Mouse (Mus musculus): ENCODE data around the gene Cenpq.
A peak's percentile ranks its signal among the peaks of the same experiment; 100 is the strongest.

Gene Cenpq

DNA sequence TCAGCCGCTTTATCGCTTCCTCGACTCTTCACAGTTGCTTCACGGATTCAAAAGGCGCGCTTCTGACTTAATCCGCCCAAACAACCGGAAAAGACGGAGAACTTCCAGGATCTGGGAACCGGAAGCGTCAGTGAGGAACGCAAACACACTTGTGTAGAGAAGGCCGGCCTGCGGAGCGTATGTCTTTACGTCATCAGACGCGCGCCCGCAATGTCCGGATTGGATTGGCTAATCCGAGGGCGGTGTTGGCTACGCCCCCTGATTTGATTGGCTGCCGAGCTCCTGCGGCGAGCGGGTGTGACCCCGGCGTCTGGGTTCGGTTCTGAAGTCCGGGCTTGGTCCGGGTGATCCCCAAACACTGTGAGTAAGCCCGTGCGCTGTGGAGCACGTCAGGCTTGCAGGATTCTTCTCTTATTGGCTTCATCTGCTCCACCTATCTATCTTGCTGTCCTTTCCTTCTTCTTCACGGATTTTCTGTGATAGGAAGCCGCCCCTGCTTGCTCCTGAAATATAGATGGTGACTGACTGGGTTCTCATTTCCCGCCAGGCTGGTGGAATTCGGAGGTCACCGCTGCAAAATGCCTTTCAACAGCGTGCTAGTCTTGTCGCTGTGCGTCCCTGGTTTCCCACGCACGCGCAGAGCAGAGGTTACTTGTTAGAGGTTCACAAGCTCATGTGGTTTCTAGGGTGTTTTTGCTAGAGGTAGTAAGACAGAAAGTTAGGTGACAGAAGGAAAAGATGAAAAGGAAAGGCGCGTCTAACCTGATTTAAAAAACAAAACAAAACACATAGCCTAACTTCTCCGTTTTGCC, at the start of gene Cenpq, which contains the start of gene Mut:
Gene Cenpq, minus strand, starts transcription at position 628 of the 812 bp plus-strand sequence.
Gene Mut, plus strand, starts transcription at position 266 of the 812 bp plus-strand sequence.
- DNase-seq (ENCODE audit: low spot score in 2 of 2), result peak; percentile 98 to 99

DNA sequence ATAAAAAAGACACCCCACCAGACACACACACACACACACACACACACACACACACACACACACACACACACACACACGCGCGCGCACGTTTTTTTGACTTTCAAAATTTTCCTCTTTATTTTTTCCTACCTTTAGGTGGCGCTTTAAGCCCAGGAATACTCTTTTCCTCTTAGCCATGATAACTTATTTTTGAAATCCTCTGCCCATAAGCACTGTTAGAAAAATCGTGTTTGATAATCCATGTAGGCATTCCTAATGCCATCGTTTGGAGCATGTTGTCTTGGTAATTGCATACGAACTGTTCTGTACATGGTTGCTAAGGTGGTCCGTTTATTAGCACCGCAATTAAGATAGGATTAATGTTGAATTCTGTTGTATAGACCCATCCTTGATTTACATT, 43.1 kb upstream of the Cenpq start:
- no peak for DNase-seq (ENCODE audit: low spot score in 2 of 2)

DNA sequence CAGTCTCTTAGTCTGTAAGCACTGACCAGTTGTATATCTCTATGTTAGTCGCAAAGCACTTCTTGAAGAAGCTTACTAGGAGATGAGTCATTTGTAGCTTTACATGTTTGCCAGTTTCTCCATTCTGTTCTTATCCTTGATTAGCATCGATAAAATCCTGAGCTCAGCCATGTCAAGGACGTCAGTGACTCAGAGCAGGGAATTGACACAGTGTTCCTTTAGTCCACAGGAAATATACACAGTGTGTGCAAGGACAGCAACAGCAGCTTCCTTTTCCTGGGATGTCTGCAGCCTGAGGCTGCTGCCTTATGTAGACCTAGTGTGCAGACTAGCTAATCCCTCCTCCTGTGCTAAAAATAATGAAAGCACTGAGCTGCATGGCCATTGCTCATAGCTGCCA, 13.7 kb upstream of the Cenpq start:
- no peak for DNase-seq (ENCODE audit: low spot score in 2 of 2)

DNA sequence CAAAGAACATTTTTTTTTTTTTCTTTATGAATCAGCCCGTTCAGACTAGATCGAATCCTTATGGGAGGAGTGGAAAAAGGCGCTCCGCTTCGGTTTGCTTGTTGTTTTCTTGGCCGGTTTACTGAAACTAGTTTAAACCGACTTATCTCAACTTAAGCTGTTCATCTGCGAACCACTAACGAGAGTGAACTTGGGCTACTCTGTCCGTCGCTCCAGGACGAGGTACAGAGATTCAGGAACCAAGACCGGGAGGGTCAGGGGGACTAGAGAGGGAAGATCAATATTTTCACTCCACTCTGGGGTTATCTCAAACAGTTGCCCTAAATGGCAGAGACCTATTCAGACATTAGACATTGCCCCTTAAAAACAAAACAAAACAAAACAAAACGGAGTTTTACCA, 862 bp downstream of the Cenpq start:
- no peak for DNase-seq (ENCODE audit: low spot score in 2 of 2)

DNA sequence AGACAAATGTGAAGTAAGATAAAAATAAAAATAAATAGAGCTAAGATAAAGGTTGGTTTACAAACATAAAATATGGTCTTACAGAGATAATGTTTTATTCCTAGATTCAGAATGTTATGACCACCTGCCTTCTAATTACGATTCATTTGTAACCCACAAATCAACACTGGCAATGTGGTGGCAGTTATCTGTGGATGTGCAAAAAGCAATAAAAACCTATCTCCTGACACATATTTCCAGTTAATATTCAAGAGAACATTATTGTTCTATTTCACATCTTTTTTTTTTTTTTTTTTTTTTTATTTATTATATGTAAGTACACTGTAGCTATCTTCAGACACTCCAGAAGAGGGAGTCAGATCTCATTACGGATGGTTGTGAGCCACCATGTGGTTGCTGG, 19.3 kb downstream of the Cenpq start:
- no peak for DNase-seq (ENCODE audit: low spot score in 2 of 2)

DNA sequence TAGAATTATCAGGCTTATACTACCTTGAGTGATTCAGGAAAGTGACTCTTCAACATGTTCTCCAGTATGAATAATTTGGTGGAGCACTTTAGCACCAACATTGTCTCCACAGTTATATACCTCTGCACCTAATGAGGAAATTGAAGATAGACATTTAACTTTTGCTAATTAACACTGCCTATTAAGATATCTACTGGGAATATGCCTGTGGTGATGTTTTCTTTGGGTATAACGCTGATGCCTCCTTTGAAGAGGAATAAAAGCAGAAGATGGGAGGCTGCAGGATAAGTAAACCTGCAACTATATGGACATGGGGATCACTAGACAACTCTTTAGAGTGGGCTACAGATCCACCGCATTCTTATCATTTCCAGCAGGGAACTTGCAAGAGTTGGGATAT, 20.6 kb downstream of the Cenpq start, which contains the start of gene Glyatl3:
Gene Glyatl3, minus strand, starts transcription at position 101 of the 400 bp plus-strand sequence.
- no peak for DNase-seq (ENCODE audit: low spot score in 2 of 2)

DNA sequence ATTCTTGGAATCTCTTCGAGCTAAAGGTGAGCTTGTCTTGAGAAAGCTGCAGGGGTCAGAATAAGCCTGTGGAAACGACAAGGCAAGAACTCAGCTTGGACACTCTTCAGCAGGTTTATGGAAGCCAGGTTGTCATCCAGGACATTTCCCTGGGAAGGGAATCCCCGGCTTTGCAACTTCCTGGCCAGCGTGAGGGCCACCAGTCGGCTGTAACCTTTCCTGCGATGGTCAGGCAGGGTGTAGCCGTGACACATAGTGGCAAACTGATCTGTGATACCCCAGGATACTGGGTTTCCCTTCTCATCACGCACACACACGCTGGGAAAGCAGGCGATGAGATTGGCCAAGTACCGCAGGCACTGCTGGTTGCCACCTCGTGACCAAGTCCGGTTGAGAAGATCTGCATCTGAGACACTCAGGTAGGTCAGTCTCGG, 30.1 kb downstream of the Cenpq start:
- DNase-seq (ENCODE audit: low spot score in 2 of 2), result no peak

DNA sequence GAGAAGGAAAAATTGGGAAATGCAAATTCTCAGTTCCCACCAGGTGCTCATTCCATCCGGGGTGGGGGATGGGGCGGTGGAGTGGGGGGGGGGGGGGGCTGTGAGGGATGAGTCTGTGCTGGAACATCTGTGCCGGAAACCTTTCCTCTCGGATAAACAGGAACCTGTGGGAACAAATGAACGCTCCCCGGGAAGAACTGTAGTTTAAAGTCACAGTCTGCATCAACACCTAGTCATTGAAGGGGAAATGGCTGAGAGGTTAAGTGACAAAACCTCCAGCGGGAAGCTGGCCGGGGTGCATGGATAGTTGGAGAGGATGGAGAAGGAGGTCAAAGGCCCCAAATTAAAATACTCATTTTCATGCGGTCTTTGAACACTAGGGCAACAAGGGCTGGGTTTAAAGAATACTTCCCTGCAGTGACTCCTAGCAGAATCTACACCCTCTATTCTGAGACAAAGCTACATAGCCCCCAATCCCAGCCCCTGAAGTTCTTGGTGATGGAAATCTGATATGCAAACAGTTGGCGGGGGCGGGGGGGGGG, 30.7 kb downstream of the Cenpq start:
- DNase-seq (ENCODE audit: low spot score in 2 of 2), result no peak

DNA sequence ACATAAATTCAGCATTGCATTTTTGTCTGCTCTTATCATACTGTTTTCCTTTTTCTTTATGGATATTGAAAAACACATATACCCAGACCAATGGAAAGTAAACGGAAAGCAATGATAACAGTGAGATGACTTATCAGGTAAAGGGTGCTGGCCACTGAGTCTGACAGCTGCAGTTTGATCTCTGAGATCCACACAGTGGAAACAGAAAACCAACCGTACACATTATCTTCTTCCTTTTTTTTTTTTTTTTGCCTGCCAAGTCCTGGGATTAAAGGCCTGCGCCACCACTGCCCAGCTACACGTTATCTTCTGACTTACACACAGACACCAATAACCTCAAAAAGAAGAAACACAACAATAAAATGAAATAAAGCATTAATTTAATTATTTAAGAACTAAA, 31.5 kb downstream of the Cenpq start:
- DNase-seq (ENCODE audit: low spot score in 2 of 2), result no peak

DNA sequence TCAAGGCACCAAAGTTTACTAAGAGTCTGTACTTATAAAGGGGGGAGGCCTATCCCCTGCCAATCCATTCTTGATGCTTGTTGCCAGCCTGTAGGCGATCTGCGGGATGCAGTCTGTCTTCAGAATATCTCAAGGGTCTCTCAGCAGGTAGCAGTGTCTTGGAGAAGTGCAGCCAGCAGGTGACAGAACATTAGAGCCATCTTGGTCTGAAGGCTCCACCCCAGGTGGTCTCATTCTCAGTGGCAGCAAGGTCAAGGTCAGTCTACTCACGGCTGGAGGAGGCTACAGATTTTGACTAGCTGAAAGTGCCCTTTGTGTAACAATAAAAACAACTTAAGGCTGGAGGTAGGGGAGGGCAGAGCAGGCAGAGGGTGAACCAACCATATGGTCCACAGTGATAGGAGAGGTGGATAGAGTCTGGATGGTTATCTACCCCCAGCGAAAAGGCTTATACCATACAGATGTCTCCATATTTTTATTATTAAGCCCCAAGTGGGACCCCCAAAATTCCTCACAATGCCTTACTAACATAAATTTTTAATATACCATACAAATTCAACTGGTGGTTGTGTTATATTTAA, 35.0 kb downstream of the Cenpq start:
- no peak for DNase-seq (ENCODE audit: low spot score in 2 of 2)

DNA sequence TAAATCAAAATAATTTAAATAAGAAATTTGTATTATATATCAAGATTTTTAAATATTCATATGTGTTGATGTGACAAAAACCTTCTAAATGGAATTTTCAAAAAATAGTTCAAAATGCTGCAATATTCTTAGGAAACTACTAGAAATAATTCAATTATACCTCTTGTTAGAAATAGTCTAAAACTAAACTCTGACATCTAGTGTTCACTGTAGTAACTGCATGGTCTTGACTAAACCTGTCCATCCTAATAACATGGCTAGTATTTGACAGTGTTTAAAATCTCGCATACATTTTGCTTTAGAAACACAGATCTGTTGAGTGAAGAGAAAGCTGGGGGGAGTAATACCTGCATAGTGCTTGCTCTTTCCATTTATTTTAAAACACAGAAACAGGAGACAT, 38.0 kb downstream of the Cenpq start:
- no peak for DNase-seq (ENCODE audit: low spot score in 2 of 2)

DNA sequence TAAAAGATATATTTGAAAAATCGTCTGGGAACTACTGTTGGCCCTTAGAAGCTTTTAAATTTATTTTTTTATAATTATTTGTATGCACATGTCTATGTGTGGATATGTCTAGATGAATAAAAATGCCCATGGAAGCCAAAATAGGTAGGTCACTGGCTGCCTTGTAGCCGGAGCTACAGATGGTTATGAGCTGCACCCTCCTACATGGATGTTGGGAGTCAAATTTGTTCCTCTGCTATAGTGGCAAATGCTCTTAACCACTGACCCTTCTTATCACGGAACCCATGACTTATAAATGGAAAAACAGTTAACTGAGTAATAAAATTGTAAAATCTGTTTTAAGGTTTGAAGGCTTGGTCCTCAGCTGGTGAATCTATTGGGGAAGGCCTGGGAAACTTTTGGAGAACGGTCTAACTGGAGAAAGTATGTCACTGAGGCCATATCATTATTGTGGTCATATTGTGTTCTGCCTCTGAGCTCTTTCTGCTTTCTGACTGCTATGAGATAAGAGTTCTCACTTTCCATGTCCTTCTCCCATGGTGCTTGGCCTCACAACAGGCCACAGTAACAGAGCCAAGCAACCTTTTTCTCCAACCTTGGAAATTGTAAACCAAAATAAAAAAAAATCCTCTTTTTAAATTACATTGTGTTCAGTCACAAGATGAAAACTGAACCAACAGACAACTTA, 46.9 kb downstream of the Cenpq start:
- DNase-seq (ENCODE audit: low spot score in 2 of 2), result no peak

DNA sequence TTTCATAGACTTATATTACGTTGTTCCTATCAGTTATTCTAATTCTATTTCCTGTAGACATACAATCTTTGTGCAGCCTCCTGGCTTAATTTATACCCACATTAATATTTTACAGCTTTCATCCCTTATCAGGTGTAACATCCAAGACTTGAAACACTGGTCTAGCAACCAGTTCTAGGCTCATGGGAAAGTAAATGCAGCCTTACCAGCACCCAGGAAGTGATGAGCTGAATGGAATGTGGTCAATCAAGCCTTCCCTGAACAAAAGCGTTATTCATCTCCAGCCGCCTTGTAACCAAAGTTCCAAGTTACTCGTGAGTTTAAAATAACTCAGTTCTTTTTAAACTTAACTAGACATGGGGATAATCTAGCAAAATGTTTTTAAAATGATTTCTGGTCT, 49.7 kb downstream of the Cenpq start:
- DNase-seq (ENCODE audit: low spot score in 2 of 2), result no peak

DNA sequence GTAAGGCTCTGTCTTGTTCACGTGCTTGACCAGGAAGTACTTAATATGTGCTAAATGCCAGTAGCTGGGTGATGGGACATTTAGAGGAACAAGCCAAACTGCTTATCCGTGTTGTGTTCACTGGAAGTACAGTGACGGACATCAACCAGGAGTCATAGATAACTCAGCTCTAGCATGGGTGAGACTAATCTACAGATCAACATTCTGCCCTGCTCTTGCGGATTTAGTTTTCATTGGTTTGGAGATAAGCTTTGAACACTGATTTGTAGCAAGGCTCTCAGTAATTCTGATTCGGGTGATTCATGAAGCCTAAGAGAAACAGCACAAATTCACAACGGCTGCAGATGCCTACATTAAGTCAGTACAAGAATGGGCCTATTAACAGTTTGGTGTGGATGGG, 52.7 kb downstream of the Cenpq start:
- DNase-seq (ENCODE audit: low spot score in 2 of 2), result no peak

DNA sequence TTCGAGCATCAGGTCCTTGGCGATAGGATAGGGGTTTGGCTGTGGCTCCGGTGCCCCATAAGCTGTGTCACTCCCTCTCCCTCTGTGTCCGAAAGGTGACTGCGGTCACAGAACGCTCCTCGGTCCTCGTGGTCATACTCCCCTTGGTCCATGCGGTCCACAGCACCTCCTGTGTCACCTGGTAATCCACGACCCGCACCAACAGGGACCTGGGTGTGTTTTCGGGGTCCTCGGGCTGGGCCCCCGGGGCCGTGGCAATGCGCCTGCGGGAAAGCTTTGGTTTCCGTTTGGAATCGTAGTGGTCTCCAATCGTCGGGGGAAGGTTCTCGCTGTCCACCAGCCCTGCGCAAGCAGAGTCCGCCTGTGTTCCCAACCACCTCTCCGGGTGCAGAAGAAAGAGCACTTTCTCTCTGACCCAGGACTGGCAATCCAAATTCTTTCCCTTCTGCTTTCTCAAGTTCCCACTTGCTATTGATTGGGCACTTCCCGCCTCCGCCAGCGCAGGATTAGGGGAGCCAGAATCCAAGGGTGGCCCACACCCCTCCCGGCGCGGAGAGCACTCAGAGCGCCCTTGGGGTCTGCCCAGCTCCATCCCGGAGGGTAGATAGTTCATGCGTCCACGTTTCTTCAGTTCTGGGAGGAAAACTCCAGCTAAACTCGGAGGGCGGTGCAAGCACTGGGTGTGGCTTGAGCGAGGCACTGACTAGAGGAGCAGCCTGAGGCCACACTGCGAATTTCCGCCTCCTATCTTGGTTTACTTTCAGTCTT, 54.7 kb downstream of the Cenpq start, which contains the start of gene 9130008F23Rik:
Gene 9130008F23Rik, minus strand, starts transcription at position 636 of the 768 bp plus-strand sequence.
- peak in 1 of 2 experiments; percentile 12 for DNase-seq (ENCODE audit: low spot score in 2 of 2)

DNA sequence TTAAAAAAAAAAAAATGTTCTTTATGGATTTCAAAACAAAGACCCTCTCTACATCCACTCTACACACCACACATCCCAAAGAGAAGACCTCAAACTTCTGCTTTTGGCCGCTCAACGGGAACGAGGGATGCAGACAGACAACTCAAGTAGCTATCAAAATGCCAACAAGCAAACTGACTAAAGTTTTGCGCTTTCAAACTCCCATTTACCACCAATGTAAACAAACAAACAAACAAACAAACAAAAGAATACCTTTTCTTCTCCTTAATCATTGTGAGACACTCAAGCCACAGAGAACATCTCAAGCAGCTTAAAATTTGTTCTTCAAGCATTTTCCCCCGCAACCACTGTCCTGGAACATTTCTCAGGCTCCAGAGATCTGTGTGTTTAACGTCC, 55.3 kb downstream of the Cenpq start:
- no peak for DNase-seq (ENCODE audit: low spot score in 2 of 2)

DNA sequence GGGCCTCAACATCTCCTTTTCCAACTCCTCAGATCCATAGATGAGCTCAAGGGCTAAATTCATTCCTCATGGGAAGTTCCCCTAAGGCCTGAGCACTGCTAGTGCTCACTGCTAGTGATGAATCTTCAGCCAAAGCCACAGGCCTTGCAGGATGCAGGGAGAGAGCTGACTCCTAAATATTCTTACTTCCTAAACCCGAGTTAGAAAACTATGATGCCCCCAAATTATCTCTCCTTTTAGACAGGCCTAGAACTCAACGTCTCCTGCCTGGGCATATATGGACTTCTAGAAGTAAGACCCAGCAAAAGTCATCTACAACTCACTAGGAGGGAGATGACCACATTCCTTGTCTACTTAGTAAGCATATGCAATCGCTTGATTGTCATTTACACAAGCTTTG, 57.1 kb downstream of the Cenpq start:
- DNase-seq (ENCODE audit: low spot score in 2 of 2), result no peak

DNA sequence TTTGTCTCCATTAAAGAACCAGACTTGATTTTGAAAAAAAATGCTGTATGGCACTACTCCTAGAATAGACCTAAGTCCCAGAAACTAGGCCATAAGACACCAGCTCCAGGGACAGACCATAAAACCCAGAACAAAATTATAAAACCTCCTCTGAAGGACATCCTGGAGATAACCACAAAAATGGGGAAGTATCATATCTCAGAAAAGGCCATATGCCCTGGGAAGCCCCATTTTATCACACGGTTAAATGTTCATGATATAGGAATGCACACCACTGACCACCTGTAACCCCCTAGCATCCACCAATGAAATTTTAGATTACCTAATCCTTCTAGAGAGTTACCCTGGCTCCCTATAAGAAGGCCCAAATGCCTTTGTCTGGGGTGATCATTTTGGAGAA, 59.3 kb downstream of the Cenpq start:
- DNase-seq (ENCODE audit: low spot score in 2 of 2), result no peak

DNA sequence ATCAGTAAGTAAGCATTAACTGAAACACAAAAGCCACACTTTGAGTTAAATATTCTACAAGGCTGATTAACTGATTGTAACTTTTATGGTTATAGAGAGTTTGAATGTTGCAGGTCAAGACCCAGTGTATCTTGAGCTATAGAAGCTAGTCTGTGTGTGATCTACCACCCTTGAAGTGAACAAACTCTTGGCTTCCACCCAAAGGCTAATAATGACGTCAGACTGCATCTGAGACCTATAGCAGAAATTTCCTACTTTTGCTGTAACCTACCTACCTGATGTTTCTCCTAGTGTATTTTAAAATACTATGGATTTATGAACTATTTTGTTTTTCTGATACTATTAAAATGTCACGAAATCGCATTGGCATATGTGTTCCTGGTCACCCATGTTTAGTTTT, 60.1 kb downstream of the Cenpq start:
- no peak for DNase-seq (ENCODE audit: low spot score in 2 of 2)

DNA sequence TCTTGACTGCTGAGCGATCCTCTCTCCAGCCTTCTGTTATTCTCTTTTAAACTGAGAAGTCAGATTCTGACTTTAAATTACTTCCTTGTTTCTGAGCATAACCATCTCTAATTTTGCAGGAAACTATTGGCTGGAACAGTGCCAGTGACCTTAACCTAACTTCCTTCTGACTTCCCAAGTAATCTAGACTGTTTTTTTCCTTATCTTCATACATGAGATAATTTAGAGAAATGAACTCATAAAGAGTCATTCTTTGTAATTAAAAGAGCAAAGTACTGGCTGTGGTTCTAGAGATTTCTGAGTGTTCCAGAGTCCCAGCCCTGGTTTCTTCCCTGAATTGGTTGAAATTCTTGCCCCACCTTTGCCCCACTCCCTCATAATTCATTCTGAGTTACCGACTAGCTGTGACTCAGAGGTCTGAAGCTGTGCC, 61.2 kb downstream of the Cenpq start:
- no peak for DNase-seq (ENCODE audit: low spot score in 2 of 2)
